Mouse (Mus musculus): ENCODE results near the gene Gaa. TPM values are rescaled to one million over a fixed set of nuclear protein-coding genes. Genes with fewer than 3 reads are reported as not detected.

The Gaa gene
- polyA plus RNA-seq, 1 experiment from 2014 or later = 27.5 TPM

GRCm38 (mm10) chr11:119322521-119322920, 54.8 kb downstream of the Gaa start:
- Histone ChIP-seq H3K4me1 (no peaks in the 10 kb centered on the region; the same call in 1 of the 2 replicates), H3K9me3 (peaks cover 4% of the 10 kb centered on the region; the same call in 1 of the 2 replicates)
- WGBS = 78% methylated on average over 13 of the region's 13 CpGs

DNA sequence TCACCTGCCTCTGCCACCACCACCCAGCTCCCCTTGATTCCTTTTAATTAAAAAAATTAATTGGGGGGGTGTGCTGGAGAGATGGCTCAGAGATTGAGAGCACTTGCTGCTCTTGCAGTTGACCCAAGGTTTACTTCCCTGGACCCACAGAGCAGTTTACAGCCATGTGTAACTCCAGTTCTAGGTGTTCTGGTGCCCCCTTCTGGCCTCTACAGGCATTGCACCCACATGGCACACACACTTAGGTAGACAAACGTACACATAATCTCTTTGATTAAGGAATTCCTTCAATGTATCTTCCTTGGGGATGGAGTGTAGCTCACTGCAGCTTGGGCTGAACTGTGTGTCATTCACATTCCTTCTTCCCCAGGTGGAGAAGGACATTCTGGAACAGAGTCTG, 57.4 kb downstream of the Gaa start:
- H3K4me1 ChIP-seq = no peaks in the 10 kb centered on the region
- H3K4me3 ChIP-seq = no peak overlapping the region
- H3K27me3 ChIP-seq (ENCODE audit: poor library complexity, severe bottlenecking) = peaks cover 11% of the 10 kb centered on the region
- H3K36me3 ChIP-seq (replicated peaks) = no peaks in the 10 kb centered on the region
- peaks cover 4% of the 10 kb centered on the region; the same call in 1 of the 2 replicates for H3K9me3 ChIP-seq
- WGBS = 71% methylated on average over 1 of the region's 1 CpGs
- H3K27ac ChIP-seq = no peak overlapping the region
- no peak for DNase-seq (ENCODE audit: extremely low spot score, low spot score)

More at GRCm38 (mm10) chr11:119322521-119322920, 54.8 kb downstream of the Gaa start:
- no peak for DNase-seq (ENCODE audit: extremely low spot score, low spot score)
- H3K4me3 ChIP-seq = no peak overlapping the region
- H3K36me3 ChIP-seq (replicated peaks) = no peaks in the 10 kb centered on the region
- H3K27me3 ChIP-seq (ENCODE audit: poor library complexity, severe bottlenecking) = peaks cover 7% of the 10 kb centered on the region
- no peak overlapping the region for H3K27ac ChIP-seq

- WGBS = 77% methylated on average over 4 of the region's 4 CpGs
- no peaks in the 10 kb centered on the region for H3K9me3 ChIP-seq
- H3K27ac ChIP-seq = no peak overlapping the region
- peaks cover 28% of the 10 kb centered on the region; the same call in 1 of the 2 replicates for H3K27me3 ChIP-seq (ENCODE audit: poor library complexity, severe bottlenecking)
- no peaks in the 10 kb centered on the region for H3K36me3 ChIP-seq (replicated peaks)
- H3K4me1 ChIP-seq = peaks cover 8% of the 10 kb centered on the region; the same call in 1 of the 2 replicates
- H3K4me3 ChIP-seq = no peak overlapping the region
- DNase-seq (ENCODE audit: extremely low spot score, low spot score) = no peak
These were observed 62.9 kb downstream of the Gaa start for GRCm38 (mm10) chr11:119330592-119330991.

DNA sequence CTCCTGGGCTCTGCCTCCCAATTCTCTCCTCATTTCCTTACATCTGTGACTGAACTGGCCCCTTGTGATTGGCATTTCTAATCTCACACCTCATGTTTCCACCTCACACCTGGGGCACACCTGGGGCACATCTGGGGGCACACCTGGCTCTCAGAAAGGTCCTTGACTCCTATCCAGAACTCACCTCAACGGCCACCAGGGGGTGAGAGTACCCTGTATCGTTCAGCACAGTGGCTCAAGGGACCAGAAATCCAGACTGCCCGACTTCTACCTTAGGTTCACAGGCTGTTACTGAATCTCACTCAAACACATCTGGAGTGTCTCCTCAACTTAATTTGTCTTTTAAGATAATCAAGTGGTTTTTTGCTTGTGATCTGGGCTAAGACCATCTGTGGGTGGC, 64.3 kb downstream of the Gaa start:
- H3K9me3 ChIP-seq = no peaks in the 10 kb centered on the region
- 57% methylated on average over 3 of the region's 3 CpGs for WGBS
- H3K27me3 ChIP-seq (ENCODE audit: poor library complexity, severe bottlenecking) = peaks cover 28% of the 10 kb centered on the region; the same call in 1 of the 2 replicates
- no peak overlapping the region for H3K4me3 ChIP-seq
- H3K4me1 ChIP-seq = peaks cover 8% of the 10 kb centered on the region; the same call in 1 of the 2 replicates
- no peak overlapping the region for H3K27ac ChIP-seq
- H3K36me3 ChIP-seq (replicated peaks) = no peaks in the 10 kb centered on the region
- DNase-seq (ENCODE audit: extremely low spot score, low spot score) = no peak

Other genes with a start within 250 kb of the Gaa start
- 115 and 127 TPM in 2 replicates for gene Cbx2, start 244.9 kb upstream of the Gaa start, polyA plus RNA-seq (2016; fragmentation: Nextera tagmentation; extraction: Ambion mirVana)
- 9.5 and 11.3 TPM in 2 replicates for gene Cbx8, start 226.9 kb upstream of the Gaa start, polyA plus RNA-seq (2016; fragmentation: Nextera tagmentation; extraction: Ambion mirVana)
- 3.3 and 4.6 TPM in 2 replicates for gene Cbx4, start 181.7 kb upstream of the Gaa start, polyA plus RNA-seq (2016; fragmentation: Nextera tagmentation; extraction: Ambion mirVana)
- gene Tbc1d16, start 39.4 kb upstream of the Gaa start, polyA plus RNA-seq (2016; fragmentation: Nextera tagmentation; extraction: Ambion mirVana) = 22.5 and 22.7 TPM in 2 replicates
- 23.1 and 23.6 TPM in 2 replicates for gene Ccdc40, start 39.3 kb upstream of the Gaa start, polyA plus RNA-seq (2016; fragmentation: Nextera tagmentation; extraction: Ambion mirVana)
- 511 and 516 TPM in 2 replicates for gene Eif4a3, start 32.2 kb downstream of the Gaa start, polyA plus RNA-seq (2016; fragmentation: Nextera tagmentation; extraction: Ambion mirVana)
- 0.04 TPM in 1 of 2 replicates, not detected in the other for gene Card14, start 39.9 kb downstream of the Gaa start, polyA plus RNA-seq (2016; fragmentation: Nextera tagmentation; extraction: Ambion mirVana)
- gene Sgsh, start 87.6 kb downstream of the Gaa start, polyA plus RNA-seq (2016; fragmentation: Nextera tagmentation; extraction: Ambion mirVana) = 7.5 and 7.9 TPM in 2 replicates
- 9.6 and 10.6 TPM in 2 replicates for gene Slc26a11, start 87.7 kb downstream of the Gaa start, polyA plus RNA-seq (2016; fragmentation: Nextera tagmentation; extraction: Ambion mirVana)
- 1.4 and 1.5 TPM in 2 replicates for gene Rnf213, start 125.2 kb downstream of the Gaa start, polyA plus RNA-seq (2016; fragmentation: Nextera tagmentation; extraction: Ambion mirVana)
- 24.0 and 24.5 TPM in 2 replicates for gene Endov, start 223.5 kb downstream of the Gaa start, polyA plus RNA-seq (2016; fragmentation: Nextera tagmentation; extraction: Ambion mirVana)